Mouse (Mus musculus) A20 (cell line): ENCODE results near the gene Serpina11.
A peak's percentile ranks its signal among the peaks of the same experiment; 100 is the strongest.

Source experiments
- DNase-seq: peaks from one replicate; pipeline ENCODE4 v3.0.0-alpha.2; 2011; ENCODE audit warnings: low read depth, low spot score

The Serpina11 gene

DNA sequence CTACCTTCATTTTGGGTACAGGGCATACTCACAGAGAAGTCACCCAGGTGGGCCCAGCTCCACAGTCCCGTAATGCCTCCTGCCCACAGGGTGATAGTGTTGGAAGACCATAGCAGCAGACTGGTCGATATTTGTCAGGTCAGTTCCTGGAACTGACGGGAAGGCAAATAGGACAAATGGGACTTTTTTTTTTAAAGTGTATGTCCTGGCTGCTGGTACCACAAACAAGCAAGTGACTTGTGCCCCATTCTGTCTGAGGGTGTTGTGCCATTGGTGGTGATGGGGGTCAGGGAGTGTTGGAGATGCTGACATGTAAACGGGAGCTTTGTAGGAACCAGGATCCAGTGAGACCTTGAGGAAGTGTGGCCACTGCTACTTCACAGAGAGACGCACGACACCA, at the start of gene Serpina11:
TSS of gene Serpina11 (minus strand) at position 101 of the 400 bp plus-strand sequence.
- DNase-seq: no peak

DNA sequence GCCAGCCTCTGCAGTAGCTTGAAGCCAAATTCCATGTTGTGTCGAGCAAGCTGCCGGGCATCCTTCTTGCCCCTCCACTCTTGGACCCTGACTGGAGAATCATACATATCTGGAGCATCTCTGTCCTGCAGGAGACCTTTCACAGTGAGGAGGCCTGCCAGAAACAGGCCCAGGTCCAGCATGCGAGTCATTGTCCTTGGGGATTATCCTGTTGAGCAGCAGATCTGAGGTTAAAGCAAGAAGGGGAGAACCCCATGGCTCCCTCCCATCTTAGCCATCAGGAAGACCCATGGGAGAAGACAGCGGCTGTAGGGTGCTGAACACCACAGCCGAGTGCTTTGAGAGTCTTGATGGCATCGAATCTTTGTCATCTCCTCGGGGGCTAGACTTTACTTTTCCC, 48.4 kb upstream of the Serpina11 start:
- no peak for DNase-seq

DNA sequence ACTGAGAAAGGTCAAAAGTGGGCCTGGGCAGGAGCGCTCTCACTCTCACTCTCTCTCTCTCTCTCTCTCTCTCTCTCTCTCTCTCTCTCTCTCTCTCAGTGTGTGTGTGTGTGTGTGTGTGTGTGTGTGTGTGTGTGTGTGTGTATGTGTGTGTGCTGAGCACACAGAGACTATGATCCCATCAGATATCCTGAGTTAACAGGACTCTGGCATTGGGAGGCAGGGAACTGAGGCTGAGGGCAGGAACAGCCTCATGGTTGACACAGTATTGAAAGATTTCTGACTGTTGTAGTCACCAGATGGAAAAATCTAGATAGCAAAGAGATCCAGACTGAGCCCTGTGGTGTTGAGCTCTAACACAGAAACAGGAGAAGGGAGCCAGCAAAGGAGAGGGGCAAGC, 44.0 kb upstream of the Serpina11 start:
- no peak for DNase-seq

DNA sequence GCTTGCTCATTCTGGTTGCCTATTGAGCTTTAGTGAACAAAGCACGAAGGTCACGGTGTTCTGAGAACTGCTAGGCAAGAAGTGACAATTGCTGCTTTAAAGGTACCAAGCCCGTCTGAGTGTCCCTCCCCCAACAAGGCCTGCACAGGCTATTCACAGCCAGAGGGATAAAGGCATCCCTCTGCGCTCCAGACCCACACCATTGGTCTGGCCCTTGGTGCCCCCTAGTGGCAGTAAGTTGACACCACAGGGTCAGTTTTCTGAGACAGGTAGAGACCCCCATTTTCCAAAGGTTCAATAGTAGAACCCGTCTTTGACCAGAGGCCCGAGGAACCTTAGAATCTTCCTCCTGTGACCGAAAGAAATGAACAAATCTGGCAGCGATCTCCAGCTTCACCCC, 40.2 kb upstream of the Serpina11 start:
- DNase-seq: peak; percentile 38

DNA sequence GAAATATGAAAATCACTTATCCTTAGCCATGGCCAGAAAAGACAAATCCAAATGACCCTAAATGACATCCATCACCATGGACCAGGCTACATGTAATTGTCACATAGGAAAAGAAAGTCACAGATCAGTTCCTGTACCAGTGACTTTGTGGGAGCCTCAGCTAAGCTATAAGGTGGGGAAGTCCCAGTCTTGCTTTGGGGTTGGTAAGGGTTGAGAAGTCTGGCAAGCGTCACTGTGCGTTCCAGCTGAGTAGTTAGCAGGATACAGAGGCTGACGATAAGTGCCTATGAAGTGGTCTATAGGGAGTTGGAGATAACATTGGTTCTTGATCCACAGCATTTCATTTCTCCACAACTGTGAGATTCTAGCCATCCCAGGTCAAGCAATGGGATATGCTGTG, 25.5 kb upstream of the Serpina11 start:
- DNase-seq: peak; percentile 13

DNA sequence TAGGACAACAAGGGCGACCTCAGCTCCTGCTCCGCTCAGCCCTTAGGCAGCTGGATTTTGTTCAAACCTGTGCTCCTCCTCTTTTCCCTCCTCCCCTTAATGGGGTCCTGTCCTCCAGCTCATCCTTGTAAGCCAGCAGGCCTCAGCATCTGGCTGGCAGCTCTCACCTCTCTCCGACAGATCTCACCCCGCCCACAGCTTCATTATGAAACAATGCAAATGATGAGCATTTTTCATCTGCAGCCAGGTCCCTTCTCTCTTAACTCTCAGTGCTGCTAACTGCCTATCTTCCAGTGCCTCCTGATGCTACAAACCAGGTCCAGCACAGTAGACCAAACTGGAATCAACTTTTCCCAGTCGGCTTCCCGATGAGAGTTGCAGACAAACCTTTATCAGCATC, 23.9 kb upstream of the Serpina11 start, which contains the start of gene Serpina9:
TSS of gene Serpina9 (minus strand) at position 136 of the 400 bp plus-strand sequence.
- DNase-seq: no peak

DNA sequence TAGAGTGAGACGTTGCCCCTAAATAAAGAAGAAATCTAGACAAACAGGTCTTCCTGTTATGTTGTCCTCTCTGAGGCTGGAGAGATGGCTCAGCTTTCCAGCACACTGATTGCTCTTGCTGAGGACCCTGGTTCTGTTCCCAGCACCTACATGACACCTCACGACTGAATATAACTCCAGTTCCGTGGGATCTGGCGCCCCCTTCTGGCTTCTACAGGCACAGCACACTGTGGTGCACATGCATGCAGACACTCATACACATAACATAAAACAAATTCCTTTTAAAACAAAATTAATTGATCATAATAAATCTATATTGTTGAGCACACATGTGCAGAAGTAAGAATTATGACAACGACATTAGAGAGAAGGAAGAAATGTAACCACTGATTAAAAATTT, 14.9 kb upstream of the Serpina11 start:
- no peak for DNase-seq

DNA sequence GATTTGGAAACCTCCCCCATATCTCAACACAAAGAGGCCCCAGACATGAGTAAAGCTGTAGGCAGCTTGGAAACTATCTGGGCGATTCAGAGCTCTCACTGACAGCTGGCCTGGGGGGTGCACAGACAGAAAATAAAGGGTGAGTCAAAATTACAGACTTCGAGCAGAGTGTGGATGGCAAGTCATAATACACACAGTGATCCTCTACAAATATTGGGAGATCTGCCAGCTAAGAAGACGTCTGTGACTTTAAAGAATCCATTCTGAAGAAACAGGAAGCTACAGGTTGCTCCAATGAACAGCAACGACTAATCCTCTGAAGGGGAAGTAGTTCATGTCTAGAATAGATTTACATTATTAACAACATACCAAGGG, 13.5 kb upstream of the Serpina11 start:
- peak; percentile 67 for DNase-seq

DNA sequence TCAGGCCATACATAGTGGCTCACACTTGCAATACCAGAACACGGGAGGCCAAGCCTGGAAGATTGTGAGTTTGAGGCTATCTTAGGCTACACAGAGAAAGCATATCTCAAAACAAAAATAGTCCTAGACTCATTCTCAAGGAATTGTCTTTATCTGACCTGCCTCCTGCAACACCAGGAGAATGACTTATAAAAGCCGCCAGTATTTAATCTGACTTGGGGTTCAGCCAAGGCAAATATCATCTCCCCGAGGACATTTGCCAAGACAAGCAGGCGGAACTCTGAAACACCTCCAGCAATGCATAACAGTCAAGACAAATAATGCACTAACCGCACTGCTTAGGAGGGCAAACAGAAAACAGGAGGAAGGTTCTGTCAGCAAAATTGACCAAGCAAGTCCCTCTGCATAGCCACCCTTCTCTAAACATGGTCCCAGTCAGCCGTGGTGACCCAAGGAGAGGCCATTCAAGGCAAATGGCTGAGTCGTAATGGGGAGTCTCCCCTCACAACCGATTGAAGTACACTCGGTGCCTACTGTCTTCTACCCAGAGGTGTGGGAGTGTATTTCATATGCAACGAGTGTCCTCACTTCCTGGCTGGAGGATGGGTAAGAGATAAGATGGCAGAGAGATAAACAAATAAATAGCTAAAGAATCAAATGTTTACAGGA, 12.9 kb upstream of the Serpina11 start:
- DNase-seq: peak; percentile 5

DNA sequence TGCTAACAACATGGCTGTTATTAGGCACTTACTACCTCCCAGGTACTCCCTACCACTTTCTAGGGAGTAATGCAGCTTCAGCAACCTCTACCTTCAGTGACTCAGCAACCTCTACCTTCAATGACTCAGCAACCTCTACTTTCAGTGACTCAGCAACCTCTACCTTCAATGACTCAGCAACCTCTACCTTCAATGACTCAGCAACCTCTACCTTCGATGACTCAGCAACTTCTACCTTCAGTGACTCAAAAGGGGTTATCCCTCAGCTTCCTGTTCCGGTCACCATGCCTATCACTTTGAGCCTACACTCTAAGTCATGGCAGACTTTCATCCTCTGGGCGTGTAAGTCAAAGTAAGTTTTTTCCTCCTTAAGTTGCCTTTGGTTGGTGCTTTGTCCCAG, 10.8 kb upstream of the Serpina11 start:
- peak; percentile 41 for DNase-seq

DNA sequence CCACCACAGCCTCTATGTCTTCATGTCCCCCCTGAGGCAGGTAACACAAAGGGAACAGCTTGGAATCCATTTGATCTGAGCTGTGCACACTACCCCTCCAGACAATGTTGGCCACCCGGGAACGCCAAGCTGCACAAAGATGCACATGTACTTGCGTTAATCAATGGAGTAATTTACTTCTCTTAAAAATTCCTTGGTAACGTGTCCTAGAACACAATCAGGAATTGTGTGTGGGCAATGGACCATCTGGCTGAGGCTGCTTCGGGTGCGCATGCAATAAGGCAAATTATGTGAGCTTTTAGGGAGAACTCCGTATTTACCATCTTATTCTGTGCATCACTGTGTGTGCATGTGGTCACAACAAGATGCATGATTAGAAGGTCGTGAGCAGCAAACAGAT, 9.9 kb upstream of the Serpina11 start:
- DNase-seq: no peak

DNA sequence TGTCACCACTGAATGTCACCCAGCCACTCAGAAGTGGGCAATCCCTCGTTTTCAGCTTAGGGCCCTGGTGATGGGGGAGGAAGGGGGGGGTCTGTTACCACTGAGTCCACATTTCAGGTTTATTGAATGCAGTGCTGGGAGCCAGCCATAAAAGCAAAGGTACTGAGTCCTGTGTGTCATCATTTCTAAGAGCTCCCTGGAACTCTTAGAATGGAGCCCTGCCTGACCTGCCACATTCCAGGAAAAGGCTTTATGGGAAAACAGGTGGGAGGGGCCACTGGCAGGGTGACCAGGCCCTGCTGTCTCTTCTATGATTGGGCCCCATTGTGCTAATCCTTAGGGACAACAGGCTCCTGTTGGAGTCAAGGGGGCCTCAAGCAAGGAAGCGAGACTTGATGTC, 6.8 kb upstream of the Serpina11 start:
- no peak for DNase-seq

DNA sequence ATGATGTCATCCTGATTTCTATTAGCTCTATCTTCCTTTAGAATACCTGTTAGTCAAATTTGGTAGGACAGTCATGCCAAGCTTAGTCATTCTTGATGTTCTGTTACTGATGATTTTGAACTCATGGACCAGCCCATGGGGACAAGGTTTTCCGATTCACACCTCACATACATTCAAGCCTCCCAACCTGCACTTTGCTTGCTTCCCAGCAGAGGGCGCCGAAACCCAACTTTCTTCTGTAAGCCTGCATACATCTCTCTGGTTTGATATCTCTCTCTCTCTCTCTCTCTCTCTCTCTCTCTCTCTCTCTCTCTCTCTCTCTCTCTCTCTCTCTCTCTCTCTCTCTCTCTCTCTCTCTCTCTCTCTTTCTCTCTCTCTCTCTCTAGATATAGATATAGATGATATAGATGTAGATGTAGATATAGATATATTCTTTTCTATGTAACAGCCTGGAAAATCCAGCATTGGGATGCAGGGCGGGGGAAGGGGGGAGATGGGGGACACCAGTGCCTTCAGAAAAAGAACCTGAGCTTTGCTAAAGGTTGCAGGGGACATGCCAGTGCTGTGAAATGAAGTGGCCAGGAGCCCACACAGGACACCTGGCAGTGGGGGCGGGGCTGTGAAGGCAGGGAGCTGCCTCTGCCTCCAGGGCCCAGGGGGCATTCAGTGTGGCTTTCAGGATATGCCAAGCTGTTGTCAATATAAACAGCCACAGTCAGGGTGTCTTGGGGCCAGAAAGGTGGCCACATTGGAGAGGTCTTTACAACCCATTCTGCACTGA, 5.7 kb upstream of the Serpina11 start:
- DNase-seq: peak; percentile 62

DNA sequence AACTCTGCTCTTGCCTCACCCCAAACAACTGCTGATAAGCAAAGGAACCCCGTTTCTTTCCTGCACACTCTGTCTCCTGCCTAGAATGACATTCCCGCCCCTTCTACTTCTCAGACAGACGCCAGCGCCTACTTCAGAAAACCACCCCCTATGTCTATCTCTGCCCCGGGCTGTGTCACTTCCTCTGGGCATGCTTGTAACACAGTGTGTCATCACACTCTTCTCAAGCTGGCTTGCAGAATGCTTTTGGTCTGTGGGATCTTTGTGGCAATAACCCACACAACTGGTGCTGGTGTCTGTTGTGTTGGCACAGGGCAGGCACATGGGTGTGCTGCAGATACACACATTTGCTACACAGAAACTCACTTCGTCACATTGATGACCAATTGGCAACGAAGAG, 3.2 kb upstream of the Serpina11 start:
- DNase-seq: no peak

DNA sequence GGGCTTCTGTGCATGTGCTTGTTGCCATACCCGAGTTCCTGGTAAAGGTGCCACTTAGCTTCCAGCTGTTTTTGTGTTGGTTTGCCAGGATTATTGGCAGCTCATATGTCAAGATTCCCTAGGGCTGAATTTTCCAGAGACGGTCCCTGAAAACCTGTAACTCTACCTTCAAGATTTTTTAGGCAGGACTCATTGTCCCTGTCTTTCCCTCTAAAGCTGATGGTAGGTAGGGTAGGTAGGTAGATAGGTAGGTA, 316 bp downstream of the Serpina11 start:
- DNase-seq: no peak

DNA sequence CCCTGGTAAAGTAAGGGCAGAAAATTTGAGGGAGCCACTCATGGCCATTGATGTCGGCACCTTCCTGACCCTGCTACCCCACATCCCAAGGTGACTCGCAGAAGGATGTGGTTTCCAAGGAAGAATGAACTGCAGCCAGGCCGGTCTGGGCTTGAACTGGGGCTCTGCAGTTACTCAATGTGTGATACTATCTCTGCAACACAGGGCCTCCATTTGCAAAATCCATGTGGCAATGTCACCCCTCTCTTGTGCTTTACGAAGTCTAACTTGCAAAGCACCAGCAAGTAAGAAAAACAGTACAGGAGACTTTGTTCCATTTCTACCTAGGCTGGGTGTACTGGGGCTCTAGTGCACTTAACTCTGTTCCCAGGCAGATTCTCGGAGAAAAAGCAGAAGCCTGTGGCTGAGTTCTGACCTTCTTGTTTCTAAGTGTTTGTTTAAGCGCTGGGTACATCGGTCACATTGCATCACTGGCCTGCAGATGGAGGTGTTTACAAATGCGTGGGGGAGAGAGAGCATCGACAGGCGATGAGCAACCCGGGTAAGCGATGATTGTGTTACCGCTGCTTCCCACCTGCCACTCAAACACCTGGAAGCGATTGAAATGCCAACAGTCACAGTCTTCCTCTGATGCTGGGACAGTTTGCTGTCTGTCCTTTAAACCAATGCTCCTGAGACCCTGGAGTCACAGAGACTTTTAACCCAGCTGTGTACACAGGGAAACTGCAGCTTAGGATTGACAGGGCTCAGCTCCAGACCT, 823 bp downstream of the Serpina11 start:
- DNase-seq: no peak

DNA sequence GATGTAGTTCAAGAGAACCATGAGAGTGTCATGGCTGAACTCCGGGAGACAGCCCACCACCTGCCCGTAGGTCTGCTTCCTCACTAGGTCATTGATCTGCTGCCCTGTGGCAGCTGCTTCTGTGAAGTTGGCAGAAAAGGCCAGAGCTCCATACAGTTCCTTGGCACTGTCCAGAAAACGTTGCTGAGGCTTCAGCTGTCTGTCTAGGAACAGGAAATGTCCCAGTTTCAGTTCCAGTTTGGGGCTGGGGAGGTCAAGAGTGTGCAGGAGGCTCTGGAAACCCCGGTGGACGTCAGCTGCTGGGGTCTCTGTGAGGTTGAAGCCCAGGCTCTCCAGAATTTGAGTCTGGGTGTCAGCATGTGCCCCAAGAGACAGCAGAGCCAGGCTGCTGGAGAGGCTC, 3.9 kb downstream of the Serpina11 start:
- DNase-seq: no peak

DNA sequence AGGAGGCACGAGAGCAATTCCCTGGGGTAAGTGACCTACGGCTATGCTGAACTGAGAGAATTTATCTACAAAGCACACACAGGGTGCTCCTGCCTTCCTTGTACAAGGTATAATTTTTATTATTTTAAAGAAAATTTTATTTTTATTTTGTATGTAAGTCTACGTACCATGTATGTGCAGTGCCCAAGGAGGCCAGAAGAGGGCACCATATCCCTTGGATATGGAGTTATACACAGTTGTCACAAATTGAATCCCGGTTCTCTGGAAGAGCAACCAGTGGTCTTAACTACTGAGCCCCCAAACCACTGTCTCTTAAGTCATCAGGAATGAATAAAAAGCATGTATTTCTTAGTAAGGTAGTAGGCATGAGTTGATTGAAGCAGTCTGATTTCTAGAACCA, 4.8 kb downstream of the Serpina11 start:
- peak; percentile 46 for DNase-seq

DNA sequence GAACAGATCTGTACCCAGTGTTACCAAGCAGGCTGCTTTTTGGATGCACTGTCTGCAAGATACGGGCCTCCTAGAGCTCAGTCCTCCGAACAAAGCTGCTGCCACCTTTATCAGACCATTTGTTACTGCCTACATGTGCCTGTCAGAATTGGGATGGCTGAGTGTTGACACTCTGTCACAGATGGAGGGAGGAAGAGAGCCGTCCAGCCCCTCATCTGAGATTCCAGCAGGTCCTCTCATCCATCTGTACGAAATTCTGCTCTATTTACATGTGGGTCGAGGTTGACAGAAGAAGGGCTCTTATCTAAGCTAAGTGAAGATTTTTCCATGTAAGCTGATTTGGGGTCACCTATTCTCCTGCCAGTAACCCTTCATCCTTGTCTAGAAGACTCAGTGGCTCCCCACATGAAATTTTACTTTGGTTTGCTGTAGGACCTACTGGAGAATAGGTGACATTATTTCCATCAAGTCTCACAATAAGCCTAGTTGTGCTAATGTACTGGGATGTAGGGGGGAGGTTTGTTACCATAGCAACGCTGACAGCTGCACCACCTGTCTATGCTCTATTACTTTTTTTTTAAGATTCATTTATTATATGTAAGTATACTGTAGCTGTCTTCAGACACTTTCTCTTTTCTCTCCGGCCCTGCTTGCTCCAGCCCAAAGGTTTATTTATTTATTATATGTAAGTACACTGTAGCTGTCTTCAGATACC, 8.0 kb downstream of the Serpina11 start:
- no peak for DNase-seq

DNA sequence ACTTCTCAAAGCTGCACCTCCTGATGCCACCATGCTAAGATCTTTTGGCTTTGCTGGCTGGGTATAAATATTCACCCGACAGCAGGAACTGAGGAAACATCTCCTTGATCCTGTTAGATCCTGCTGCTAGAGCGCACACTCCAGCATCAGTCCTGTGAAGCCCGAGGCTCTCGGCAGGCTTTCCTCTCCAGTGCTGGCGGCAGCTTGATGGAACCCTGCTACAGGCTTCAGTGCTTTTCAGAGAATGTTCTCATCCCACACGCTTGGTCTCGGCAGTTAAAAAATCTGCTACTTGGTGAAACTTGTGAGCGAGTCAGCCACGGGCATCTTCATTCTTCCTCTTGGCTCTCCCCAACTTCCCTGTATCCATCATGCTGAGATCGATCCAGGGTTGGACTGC, 11.5 kb downstream of the Serpina11 start:
- DNase-seq: no peak

DNA sequence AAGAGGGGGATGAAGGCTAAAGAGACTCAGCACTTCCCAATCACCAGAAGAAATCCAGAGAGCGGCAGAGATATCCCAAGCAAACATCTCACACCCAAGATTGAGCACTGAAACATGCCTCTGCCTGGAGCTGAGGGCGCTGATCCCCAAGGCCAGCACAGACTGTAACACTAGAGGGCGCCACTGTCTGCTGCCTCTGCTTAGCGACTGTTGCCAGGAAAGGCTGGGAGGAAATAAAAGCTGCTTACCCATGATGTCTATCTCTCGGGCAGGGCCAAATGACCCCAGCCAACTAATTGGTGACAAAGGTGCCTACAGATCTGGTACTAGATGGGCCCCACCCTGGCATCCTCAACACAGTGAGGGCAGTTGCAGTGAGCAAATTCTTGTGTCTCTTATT, 11.9 kb downstream of the Serpina11 start:
- DNase-seq: peak; percentile 42

DNA sequence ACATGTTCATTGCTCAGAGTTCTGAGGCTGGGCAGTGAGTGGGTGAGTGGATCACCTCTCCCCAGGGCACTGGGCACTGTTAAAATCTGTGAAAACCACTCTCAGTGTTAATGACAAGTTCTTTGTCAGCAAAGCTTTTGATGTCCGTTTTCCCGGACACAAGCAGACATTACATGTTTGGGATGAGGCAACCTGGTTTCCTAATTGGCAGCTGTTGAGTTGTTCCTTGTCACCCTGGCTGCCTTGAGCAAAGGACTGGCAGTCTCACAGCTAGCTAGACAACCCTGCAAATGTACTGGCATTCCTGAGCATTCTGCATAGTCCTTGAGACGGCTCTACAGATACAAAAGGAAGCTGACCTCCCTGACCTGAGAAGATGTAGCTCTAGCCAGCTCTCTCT, 12.7 kb downstream of the Serpina11 start:
- DNase-seq: no peak
